Mouse (Mus musculus): ENCODE measurements around the gene Ap2s1. TPM values are rescaled to one million over a fixed set of nuclear protein-coding genes. Genes with fewer than 3 reads are reported as not detected.
"Not testable (repeated sequence)": the region's sequence is repeated elsewhere in the genome, so short reads cannot be mapped to it uniquely, and the experiment has no call there.

Ap2s1 gene
- total and polyA plus RNA-seq, 2 experiments from 2014 or later: 524 to 619 TPM

DNA sequence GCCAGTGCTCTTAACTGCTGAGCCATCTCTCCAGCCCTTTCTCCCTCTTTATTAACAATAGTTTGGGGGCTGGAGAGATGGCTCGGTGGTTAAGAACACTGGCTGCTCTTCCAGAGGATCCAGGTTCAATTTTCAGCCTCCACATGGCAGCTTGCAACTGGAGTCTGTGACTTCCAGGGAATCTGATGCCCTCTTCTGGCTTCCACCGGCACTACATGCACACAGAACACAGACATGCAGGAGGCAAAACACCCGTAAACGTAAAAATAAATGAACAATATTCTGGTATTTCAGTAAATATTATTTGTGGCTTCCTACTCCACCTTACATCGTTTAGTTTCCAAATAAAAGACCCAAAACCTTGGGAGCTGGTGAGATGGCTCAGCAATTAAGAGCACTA lies 27.6 kb upstream of the Ap2s1 start:
- ATAC-seq (no peak), DNase-seq (ENCODE audit: low spot score) (no peak)
- no peaks in the 10 kb centered on the region for H3K27me3 ChIP-seq (ENCODE audit: insufficient read depth, low read length)
- no peak overlapping the region for H3K9ac ChIP-seq (replicated peaks; ENCODE audit: low read length)
- no peaks in the 10 kb centered on the region for H3K36me3 ChIP-seq (ENCODE audit: insufficient read depth, low read length)
- WGBS: 79% methylated on average over 5 of the region's 5 CpGs
- H3K4me3 ChIP-seq (ENCODE audit: low read length): no peak overlapping the region
- H3K4me1 ChIP-seq (ENCODE audit: insufficient read depth, low read length): no peaks in the 10 kb centered on the region
- H3K27ac ChIP-seq: no peak overlapping the region
- no peaks in the 10 kb centered on the region for H3K9me3 ChIP-seq (ENCODE audit: low read length)
- no peak overlapping the region for H3K4me2 ChIP-seq (ENCODE audit: low read depth, low read length)
- TF ChIP-seq CTCF (IDR thresholded peaks at IDR 0.05; ENCODE audit: low read depth): peak; percentile 40

DNA sequence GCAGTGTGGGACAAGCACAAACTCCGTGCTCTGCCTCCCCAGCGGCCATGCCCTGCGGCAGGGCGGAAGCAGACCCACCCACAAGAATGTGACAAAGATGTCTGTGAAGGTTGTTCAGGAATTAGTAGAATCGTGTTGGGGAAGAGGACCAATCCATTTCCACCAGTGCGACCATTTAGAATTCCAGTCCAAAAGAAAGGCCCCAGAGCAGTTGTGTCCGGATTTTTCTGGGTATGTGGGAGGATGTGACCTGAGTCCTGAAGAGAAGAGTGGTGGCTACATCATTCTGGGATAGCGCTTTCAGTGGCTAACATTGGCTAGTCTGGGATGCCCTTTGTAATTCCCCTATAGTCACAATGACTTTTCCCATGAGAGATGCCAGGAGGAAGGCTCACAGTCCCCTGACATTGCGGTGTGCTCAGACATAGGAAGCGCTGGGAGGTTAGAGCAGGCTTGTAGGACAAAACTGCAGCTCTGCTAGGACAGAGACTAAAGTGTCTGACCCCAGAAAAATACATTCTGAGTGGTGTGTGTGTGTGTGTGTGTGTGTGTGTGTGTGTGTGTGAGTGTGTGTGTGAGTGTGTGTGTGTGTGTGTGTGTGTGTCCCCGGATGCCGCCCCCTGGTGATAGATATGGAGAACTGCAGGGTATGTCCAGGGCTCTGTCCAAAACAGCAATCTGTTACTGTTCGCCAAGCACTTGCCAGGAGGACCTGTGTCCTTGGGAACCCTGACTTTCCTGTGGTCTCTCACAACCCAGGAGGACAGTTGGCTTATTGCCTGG lies 25.4 kb upstream of the Ap2s1 start:
- ATAC-seq: no peak
- 76% methylated on average over 13 of the region's 13 CpGs for WGBS
- peak; percentile 35 for TF ChIP-seq CTCF (IDR thresholded peaks at IDR 0.05; ENCODE audit: low read depth)

DNA sequence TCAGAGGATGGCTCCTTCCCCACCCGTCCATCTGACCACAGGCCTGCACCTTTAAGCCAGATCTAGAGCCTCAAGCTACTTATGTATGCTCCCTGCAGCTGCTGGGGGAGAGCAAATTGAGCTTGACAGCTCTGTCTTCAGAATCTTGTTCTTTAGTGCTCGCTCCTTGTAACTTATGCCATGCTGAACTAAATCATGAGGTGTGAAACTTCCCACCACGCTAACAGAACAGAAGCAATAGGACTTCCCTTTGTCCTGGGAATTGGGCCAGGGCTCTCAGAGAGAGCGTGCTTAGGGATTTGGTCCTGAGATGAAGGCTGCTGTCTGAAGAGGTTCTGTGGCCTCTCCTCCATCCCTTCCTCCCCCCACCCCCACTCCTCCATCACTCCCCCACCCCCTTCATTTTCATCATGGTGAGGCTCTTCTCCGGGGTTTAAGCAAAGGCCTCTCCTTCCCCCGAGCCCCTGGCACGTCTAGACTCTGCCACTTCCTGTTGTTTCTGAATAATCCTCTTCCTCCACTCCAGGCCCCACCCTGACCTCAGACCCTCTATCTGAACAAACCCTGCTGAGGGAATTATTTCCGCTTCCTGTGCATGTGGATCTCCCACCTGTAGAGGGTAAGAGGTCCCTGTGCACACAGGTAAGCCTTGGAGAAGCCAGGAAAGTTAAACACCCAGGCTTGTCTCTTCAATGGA lies 21.6 kb upstream of the Ap2s1 start:
- not testable (repeated sequence) for H3K27ac ChIP-seq; H3K27me3 ChIP-seq (ENCODE audit: insufficient read depth, low read length); ATAC-seq; H3K4me2 ChIP-seq (ENCODE audit: low read depth, low read length); DNase-seq (ENCODE audit: low spot score); H3K4me3 ChIP-seq (ENCODE audit: low read length); H3K9me3 ChIP-seq (ENCODE audit: low read length); H3K9ac ChIP-seq (replicated peaks; ENCODE audit: low read length); H3K36me3 ChIP-seq (ENCODE audit: insufficient read depth, low read length); H3K4me1 ChIP-seq (ENCODE audit: insufficient read depth, low read length)
- WGBS: 37% methylated on average over 7 of the region's 8 CpGs

More for the DNA sequence above, 25.4 kb upstream of the Ap2s1 start:
- Histone ChIP-seq H3K4me1 (ENCODE audit: insufficient read depth, low read length) (no peaks in the 10 kb centered on the region), H3K4me3 (ENCODE audit: low read length) (no peak overlapping the region), H3K9me3 (ENCODE audit: low read length) (no peaks in the 10 kb centered on the region), H3K4me2 (ENCODE audit: low read depth, low read length) (no peak overlapping the region), H3K27me3 (ENCODE audit: insufficient read depth, low read length) (no peaks in the 10 kb centered on the region), H3K36me3 (ENCODE audit: insufficient read depth, low read length) (no peaks in the 10 kb centered on the region), H3K27ac (no peak overlapping the region), H3K9ac (replicated peaks; ENCODE audit: low read length) (no peak overlapping the region)
- no peak for DNase-seq (ENCODE audit: low spot score)

DNA sequence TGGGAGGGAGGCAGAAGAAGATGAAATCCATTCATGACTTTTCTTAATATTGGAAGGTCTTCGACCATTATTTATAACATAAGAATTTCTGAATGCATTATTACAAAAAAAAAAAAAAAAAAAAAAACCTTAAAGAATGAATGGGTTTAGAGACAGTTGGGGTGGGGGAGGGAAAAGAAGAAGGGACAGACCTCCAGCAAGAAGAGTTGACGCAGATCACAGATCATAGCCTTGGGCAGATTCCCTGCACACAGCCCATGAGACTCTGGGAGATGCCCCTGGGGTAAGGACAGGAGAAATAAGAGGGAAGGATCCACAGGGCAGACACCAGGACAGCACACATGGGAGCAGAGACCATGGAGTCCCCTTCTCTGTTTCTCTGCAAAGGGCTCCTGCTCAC lies 16.6 kb upstream of the Ap2s1 start, which contains the start of gene Ceacam9:
Gene Ceacam9 (plus strand): TSS at position 301 of the 400 bp plus-strand sequence.
- TF ChIP-seq CTCF (IDR thresholded peaks at IDR 0.05; ENCODE audit: low read depth): no peak

DNA sequence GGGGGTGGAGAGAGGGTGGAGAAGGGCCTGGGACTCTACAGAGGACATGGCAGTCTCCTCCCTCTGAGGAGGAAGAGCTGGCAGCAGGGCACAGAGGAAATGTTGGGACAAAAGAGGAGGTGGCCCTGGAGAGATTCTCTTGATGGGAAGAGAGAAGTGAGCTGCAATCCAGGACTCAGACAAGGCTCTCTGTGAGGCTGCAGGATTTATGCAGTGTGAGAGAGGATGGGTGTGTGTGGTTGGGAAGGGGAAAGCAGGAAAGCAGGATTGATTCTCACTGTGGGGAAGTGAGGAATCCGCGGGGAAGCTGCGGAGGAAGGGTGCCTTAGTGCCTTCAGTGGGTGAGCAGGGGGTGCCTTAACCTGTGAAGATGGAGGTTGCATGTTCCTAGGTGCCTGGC lies 15.7 kb upstream of the Ap2s1 start:
- not testable (repeated sequence) for H3K9me3 ChIP-seq (ENCODE audit: low read length); H3K4me1 ChIP-seq (ENCODE audit: insufficient read depth, low read length); ATAC-seq; H3K4me3 ChIP-seq (ENCODE audit: low read length); H3K36me3 ChIP-seq (ENCODE audit: insufficient read depth, low read length); H3K9ac ChIP-seq (replicated peaks; ENCODE audit: low read length); H3K27ac ChIP-seq; H3K27me3 ChIP-seq (ENCODE audit: insufficient read depth, low read length); DNase-seq (ENCODE audit: low spot score); H3K4me2 ChIP-seq (ENCODE audit: low read depth, low read length)
- 79% methylated on average over 3 of the region's 3 CpGs for WGBS

More for the DNA sequence above, 16.6 kb upstream of the Ap2s1 start, which contains the start of gene Ceacam9:
- H3K27me3 ChIP-seq (ENCODE audit: insufficient read depth, low read length): no peaks in the 10 kb centered on the region
- no peaks in the 10 kb centered on the region for H3K36me3 ChIP-seq (ENCODE audit: insufficient read depth, low read length)
- no peak for DNase-seq (ENCODE audit: low spot score)
- no peak within 1 kb of the TSS for H3K27ac ChIP-seq
- H3K4me2 ChIP-seq (ENCODE audit: low read depth, low read length): no peak within 1 kb of the TSS
- H3K4me1 ChIP-seq (ENCODE audit: insufficient read depth, low read length): no peaks in the 10 kb centered on the region
- H3K9ac ChIP-seq (replicated peaks; ENCODE audit: low read length): no peak within 1 kb of the TSS
- H3K9me3 ChIP-seq (ENCODE audit: low read length): no peaks in the 10 kb centered on the region
- 86% methylated on average over 2 of the region's 2 CpGs for WGBS
- no peak within 1 kb of the TSS for H3K4me3 ChIP-seq (ENCODE audit: low read length)
- ATAC-seq: no peak

DNA sequence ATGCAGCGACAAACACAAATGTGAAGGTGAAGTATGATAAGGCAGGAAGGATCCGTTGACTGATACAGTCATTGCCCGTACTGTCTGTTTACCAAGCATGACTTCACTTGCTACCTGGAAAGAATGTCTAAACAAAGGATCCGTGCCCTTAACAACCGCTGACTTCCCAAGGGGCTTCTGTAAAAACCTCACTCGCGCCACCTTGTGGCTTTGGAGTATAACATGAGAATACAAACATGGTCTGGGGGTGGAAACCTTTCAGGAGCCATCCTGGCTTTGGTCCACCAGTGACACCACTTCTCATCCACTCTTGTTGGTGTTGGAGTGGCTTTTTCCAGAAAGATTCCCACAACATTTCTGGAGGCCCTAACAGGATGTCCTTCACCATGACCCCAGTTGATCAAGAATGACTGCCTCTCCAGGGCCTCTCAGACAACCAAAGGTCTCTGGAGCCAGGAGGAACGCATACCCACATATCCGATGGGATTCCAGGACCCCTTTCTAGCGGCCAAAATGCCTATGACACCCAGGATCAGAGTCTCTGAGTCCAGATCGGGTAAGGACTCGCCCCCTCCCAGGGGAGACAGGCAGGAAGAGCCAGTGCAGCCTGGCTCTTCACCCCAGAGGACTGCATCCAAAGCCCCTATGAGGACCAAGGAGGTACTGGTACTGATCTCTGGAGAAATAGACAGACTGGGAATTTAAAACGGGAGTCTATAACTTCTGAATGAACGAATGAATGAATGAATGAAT lies 9.4 kb upstream of the Ap2s1 start:
- Histone ChIP-seq H3K9ac (replicated peaks; ENCODE audit: low read length) (peak overlapping the region; percentile 17; the same call in 1 of the 2 replicates), H3K9me3 (ENCODE audit: low read length) (no peaks in the 10 kb centered on the region), H3K27ac (peak overlapping the region; percentile 68), H3K4me3 (ENCODE audit: low read length) (peak overlapping the region; percentile 14; the same call in 1 of the 2 replicates), H3K4me2 (ENCODE audit: low read depth, low read length) (peak overlapping the region; percentile 42), H3K36me3 (ENCODE audit: insufficient read depth, low read length) (no peaks in the 10 kb centered on the region), H3K4me1 (ENCODE audit: insufficient read depth, low read length) (no peaks in the 10 kb centered on the region), H3K27me3 (ENCODE audit: insufficient read depth, low read length) (no peaks in the 10 kb centered on the region)
- peak; percentile 84 for TF ChIP-seq CTCF (IDR thresholded peaks at IDR 0.05; ENCODE audit: low read depth)
- ATAC-seq (peak; percentile 72), DNase-seq (ENCODE audit: low spot score) (peak; percentile 95)
- 31% methylated on average over 14 of the region's 14 CpGs for WGBS

DNA sequence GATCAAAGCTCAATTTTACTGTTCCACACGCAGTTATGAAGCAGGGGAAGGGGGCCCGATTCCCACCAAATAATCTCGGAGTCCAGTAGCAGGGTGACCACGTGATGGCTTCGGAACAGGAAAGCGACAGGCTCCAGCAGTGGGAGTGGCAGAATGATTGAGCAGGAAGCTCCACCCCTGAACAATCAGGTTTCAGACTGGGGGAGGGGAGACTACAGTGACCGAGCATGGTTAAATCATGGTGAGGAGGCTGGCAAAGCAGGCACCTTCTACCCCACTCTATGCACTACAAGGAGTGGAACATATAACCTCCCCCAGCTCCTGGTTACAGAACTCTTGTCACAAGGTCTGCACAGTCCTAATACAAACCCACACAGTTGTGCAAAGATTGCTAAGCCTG lies 8.6 kb upstream of the Ap2s1 start:
- peak overlapping the region; percentile 68; the same call in 1 of the 2 replicates for H3K27ac ChIP-seq
- not testable (repeated sequence) for H3K9me3 ChIP-seq (ENCODE audit: low read length); H3K27me3 ChIP-seq (ENCODE audit: insufficient read depth, low read length); H3K4me1 ChIP-seq (ENCODE audit: insufficient read depth, low read length); H3K36me3 ChIP-seq (ENCODE audit: insufficient read depth, low read length); H3K4me3 ChIP-seq (ENCODE audit: low read length); H3K4me2 ChIP-seq (ENCODE audit: low read depth, low read length)
- ATAC-seq (peak; percentile 63), DNase-seq (ENCODE audit: low spot score) (peak; percentile 25)
- WGBS: 8% methylated on average over 7 of the region's 7 CpGs
- peak overlapping the region; percentile 17; the same call in 1 of the 2 replicates for H3K9ac ChIP-seq (replicated peaks; ENCODE audit: low read length)

All from hindbrain, postnatal 0 days (tissue).